Mouse (Mus musculus): ENCODE data around the gene Thsd7a. TPM values are rescaled to one million over a fixed set of nuclear protein-coding genes. Genes with fewer than 3 reads are reported as not detected.

Gene Thsd7a
- total RNA-seq (2021): 10 to 100 TPM; 36.3 to 37.4 TPM
- long read RNA-seq, partial matches to known transcripts: 1 of 4 reads
- long read RNA-seq, other reads (novel, unspliced or antisense): 3 of 4 reads

DNA sequence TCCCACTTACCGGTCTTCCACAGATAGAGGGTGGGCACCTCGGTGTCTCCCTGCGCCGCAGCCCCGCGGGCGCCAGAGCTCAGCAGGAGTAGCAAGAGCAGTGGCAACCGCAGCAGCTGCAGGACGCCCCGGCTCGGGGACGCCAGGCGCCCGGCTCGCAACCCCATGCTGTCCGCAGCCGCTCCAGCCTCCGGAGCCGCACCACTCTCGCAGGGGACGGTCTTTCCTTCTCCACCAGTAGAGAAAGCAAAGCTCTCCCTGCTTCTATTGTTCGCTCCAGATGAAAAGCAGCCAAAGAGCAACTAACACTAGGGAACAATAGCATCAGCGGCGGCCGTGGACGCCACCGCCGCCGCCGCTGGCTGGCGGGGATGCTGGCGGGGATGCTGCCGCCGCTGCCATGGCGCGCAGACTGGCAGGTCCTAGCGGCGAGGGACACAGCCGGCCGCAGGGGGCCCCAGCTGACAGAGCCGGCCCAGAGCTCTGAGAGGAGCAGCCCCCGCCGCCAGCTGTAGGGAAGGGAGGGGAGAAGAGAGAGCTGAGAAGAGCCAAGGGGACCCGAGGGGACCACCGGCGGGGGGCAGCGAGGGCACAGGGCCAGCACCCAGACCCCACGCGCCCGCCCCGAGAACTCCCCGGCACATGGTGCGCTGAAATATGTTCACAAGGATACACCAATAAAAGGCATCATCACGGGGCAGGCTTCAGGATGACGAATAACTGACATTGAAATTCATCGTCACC lies at the start of gene Thsd7a:
Gene Thsd7a, minus strand, starts transcription at position 624 of the 744 bp plus-strand sequence.
- DNase-seq (ENCODE audit: low spot score in 2 of 2): peak; percentile 57 to 75

DNA sequence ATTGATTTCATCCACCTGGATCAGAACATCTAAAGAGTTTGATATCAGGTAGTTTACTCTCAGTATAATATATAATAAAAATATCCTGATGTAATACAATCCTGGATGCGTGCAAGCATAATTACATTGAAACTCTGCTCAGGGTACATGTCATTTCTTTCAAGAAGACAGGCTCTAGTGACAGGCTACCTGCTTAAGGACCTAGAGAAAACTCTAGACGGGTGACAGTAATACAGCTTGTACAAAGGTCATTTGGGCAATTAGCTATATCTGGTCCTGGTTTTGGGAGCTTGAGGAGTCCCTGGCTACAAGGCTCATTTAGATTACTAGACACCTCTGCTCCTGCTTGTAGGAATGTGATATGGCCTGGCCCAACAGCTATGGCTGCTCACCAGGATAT lies 37.9 kb upstream of the Thsd7a start:
- DNase-seq (ENCODE audit: low spot score in 2 of 2): no peak

DNA sequence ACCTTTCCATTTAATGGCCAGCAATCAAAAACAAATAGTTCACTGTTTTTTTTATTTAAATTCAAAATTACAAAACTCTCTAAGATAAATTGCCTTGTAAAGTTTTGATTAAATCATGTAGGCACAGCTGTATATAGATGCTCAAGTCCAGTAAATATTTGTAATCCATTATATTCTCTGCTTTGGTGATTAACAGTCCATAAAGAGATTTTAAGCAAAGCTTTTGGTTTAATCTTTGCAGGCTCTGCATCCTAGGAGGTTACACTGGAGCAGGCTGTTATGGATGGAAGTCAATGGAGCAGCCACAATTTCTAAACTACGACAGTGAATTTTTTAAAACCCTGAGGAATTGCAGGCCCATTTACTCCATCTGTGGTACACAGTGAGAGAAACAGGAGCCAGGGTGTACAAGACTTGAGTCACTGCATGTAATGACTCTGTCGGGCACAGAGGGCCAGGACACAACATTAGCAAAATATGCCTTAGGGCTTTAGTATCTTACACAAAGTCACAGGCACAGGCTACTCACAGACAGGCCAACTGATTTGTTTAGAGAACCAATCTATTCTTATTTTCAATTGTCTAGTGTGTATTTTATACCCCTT lies 37.3 kb upstream of the Thsd7a start:
- DNase-seq (ENCODE audit: low spot score in 2 of 2): no peak

DNA sequence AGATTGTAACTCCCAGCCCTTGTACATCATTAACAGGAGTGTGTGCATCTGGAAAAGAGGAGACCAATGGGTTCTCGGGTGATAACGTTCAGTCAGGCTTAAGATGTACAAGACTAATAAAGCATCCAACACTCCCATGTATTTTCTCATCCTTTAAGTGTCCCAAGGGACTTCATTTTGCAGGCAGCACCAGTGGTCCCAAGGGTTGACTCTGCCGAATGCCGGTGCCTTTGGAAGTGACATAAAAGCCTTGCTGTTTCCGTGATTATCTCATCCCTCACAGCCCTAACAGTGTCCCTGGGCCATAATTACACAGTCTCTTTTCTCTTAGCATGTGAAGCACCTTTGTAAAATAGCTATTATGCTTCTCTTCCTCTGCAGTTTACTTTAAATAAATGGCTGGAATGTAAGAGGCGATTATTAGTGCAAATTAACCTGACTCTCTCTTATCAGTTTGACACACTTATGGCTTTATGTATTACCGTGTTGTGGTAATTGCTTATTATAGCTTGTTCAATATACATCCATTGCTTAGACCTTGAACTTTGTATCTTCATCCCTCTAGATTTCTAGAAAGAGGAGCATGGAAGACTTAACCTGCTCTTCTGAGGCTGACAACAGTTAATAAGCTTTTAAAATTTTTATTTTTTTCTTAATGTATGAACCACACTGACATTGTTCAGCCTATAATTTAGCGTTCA lies 35.9 kb upstream of the Thsd7a start:
- DNase-seq (ENCODE audit: low spot score in 2 of 2): no peak

DNA sequence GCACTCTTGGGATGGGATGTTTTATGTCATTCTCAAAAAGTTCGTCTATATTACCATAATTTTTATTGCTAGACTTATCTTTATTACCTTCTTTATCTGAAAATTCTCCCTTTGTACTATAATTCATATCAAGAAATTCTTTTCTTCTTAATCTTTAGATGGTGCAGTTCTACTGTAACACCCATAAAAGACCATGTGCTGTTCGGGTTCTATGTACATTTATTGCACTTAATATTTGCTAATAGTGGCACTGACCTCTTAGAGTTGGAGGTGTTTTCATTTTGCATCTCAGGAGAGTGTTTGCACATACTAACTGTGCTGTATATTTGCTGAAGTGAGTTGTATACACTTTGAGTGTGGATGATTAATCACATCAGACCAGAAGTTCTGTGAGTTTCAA lies 23.6 kb upstream of the Thsd7a start:
- DNase-seq (ENCODE audit: low spot score in 2 of 2): no peak

DNA sequence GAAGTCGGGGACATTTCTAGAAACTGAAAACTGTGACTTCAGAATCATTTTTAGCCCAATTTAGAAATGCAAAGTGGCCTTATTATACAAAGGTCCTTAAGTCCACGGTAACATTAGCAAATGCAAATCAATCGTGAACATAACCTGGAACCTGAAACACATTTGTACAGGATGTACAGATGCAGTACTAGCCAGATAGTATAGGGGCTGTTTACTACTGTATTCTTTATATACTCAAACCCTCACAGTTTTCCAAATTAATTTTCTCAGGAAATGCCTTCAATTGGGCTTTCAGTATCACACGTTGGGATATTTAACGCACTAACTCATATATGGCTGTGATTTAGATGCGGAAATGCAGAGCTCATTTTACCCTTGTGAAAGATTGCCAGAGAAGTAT lies 16.0 kb upstream of the Thsd7a start:
- DNase-seq (ENCODE audit: low spot score in 2 of 2): no peak

DNA sequence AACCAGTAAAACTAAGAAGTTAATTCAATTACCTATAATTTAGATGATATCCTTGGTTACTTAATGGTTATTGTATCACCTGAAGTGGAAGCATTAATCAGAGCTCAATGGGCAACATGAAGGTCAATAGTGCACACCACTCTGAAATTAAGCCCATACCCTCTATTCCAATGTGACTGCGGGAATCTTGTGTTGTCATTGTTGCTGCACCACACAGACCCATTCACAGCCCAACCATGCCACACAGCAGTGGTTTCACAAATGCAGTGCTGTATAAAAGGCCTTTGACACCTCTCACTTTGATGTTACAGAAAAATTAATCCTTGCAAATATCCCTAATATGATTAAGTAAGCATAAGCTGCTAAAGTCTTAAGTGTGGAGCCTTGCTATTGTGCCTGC lies 15.4 kb upstream of the Thsd7a start:
- DNase-seq (ENCODE audit: low spot score in 2 of 2): no peak

DNA sequence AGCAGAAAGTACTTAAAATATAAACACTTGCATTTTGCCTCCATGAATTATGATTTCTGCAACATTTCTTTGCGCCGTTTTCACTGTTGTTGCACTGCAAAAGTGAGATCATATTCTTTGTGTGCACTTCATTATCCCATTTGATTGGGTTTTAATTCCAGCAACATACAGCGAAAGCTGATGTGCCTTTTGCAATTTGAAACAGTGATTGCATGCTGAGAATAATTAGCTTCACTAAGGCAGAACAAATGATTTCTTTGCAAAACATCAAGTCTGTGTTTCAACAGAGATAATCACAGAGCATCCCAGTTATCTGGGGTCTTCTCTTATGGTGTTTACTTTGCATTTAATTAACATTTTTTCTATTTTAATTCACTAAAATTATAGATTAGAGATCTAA lies 14.6 kb upstream of the Thsd7a start:
- no peak for DNase-seq (ENCODE audit: low spot score in 2 of 2)

DNA sequence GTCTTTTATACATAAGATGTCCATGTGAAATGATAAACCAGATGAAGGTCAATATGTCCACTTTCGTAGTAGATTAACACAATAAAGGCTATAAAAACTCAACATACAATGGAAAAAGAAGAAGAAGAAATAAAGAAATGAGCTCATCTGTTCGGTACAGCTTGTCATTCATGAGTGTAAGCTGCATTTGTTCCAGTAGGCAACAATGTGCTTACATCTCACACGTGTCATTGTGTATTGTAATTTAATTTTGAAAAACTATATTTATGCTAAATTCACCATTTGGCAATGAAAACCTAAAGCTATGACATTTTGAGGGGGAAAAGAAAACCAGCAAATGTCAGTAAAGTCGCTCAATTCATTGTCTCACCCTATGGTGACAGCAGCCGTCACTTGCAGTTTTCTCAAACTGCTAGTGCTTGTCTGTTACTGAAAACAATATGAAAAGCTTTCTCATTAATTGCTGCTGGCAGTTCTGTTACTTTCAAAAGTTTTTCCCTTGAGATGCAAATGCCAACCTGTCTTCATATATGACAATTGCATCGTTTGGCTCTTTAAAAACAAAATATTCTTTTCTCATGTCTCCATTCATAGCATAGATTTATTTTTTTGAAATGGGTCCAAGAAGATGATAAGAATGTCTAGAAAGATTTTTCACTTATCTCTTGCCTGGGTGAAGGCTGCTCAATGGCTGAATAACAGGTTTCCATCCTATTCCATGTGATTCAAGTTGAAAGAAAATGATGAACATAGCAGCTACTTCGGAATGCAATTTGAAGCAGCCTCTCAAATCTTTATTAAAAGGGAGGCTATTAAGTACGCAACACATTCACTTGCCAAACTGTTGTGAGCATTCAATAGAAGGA lies 10.4 kb upstream of the Thsd7a start:
- no peak for DNase-seq (ENCODE audit: low spot score in 2 of 2)

DNA sequence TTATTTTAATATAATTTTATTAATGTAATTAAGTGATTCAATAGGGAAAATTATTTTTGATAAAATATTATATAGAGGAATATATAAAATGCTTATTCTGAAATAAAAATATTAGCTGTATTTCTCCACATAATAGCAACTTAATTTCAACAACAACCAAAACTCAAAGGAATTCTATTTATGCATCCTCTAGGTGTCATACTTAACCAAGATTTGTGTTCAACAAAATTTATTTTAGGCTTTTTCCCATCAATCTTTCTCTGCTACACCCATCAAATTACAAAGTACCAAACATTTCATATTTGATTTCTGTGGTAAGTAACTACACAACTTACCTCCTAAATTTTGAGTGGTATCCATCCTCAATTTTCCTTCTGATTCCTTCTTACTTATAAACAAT lies 3.1 kb upstream of the Thsd7a start:
- DNase-seq (ENCODE audit: low spot score in 2 of 2): no peak

DNA sequence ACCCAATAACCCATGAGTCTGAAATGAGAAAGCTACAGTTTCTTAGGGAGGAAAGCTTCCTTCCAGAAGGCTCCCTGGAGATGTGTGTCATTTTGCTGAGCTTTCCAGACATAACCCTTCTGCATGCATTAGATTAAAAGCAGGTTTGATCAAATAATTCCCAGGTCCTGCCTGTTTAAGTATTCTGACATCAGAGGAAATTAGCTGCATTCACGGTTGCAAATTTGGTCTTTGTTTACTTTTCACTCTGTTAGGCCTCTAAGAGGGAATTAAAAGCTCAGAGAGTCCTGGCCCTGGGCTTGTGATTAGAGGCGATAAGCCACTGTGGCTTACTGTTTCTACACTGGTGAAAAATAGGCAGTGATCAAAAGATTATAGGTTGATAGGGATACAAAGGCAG lies 1.2 kb upstream of the Thsd7a start:
- DNase-seq (ENCODE audit: low spot score in 2 of 2): no peak

DNA sequence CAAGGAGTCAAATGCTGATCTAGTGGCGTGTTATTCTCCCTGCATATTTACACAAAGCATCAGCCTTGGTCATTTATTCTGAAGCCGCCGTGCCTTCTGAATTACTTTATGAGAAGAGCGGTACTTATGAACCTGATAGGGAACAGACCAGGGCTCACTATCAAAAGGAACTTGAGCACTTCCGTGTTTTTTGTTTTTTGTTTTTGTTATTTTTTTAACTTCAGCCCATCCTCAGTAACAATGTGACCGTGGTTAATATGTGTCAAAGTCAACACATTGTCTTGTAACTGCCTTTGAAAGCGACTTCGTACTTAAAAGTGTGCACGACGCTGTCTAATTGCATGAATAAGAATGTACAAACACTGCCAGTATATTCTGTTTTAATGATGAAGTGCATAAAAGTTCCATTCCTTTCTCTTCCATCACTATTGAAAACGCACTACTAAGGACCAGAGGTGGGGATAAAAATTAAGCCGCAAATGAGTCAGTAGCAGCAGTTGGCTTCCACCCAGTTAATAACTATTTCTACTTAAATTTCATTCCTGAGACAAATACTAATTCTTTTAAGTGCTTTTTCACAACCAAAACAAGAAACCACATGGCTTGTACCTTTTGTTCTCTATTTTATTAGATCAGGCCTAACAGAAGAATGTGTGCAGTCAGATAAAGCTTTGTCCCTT lies 461 bp upstream of the Thsd7a start:
- no peak for DNase-seq (ENCODE audit: low spot score in 2 of 2)

DNA sequence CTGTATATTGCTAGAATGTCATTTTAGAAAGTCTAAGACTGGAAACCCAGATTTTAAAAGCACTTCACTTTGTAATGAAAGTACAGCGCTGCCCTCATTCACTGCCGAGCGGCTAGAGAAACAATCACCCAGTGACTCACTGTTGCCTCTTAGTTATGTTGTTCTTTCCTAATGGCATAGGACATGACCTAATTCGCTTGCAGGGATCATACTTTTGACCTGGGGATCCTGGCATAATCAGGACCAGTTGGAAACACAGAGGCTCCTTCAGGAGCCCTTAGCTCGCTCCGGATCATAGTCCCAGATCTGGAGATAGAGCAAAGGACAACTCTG lies 790 bp downstream of the Thsd7a start:
- no peak for DNase-seq (ENCODE audit: low spot score in 2 of 2)

DNA sequence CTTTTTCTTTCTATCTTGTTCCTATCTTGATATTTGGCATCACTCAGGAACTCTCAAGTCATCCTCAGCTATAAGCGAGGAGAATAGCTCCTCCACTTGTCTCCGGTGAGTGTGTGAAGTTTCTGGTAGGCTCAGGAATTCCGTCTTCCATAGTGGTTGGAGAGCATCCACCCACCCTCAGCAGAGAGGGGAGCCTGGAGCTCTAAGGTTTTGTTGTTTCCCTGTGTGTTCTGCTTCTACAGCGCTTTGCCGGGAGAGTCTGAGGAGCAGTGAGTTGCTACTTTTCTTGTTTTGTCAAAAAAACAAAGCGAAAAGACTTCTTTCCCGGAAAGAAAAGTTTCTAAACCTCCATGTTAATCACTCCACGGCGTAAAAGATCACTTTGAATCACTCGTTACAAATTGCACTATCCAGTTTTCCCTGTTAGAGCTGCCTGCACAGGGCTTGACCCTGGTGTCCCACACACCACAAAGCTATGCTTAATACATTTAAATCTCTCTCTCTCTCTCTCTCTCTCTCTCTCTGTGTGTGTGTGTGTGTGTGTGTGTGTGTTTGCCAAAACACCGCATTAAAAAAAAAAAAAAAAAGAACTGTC lies 1.3 kb downstream of the Thsd7a start:
- peak; percentile 8 to 21 for DNase-seq (ENCODE audit: low spot score in 2 of 2)

DNA sequence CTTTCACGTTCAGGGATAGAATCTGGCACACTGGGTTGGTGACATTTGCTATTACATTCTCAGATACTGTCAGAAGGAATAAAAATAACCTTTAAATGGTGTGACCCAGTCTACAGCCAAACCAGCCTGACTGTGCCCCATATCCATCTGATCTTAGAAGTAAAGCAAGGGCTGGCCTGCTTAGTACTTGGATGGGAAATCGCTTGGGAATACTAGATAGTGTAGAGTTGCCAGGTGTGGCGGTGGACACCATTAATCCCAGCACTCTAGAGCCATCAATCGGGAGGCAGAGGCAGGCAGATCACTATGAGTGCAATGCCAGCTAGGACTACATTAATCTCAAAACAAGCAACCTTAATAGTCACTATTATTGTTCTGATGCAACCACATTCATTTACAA lies 6.4 kb downstream of the Thsd7a start:
- DNase-seq (ENCODE audit: low spot score in 2 of 2): no peak

DNA sequence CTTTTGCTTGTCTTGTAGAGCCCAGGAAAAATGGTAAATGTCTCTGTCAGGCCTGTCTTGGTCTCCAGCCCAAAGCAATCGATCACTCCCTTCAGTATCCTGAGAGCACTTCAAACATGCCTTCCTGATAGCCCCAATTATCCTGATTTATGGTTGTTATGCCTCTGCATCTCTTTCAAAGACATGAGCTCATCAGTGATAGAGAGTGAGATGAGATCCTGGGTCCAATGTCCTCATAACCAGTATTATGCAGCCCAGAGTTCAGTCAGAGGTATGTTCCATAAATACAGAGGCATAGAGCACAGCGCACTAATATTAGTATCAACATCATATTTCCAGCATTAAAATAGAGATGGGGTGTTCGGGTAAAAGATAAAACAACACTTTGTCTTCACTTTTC lies 15.3 kb downstream of the Thsd7a start:
- no peak for DNase-seq (ENCODE audit: low spot score in 2 of 2)

DNA sequence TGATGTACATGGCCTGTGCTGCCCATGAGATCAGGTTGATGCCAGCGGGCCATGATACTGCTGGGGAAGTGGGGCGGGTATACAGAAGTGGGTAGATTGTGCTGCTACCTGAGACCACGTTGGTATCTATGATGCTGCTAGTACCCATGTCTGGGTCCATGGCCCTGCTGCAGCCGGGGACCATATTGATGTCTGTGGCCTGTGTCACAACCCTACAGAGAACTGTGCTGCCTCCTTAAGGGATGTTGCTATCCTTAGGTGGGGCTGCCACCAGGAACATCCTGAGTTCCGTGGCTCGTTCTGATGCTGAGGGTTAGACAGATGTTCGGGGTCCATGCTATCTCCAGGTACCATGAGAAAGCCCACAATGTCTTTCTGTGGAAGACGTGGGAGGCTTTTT lies 33.1 kb downstream of the Thsd7a start:
- DNase-seq (ENCODE audit: low spot score in 2 of 2): no peak

DNA sequence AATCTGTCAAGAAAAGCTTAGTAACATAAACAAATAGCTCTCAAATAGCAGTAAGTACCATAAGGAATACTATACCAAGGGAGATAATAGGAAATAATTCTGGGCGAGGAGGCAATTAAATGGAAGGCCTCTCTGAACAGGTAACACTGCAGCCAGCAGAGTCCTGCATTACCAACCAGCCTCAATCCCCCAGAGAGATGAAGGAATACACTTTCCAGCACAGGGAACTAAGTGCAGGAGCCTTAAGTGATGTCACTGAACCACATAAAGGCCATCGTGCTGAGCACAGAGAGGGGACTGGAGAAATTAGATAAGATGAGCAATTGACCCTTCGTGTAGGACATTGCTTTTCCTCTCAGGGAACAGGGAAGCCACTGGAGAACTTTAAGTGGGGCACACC lies 36.6 kb downstream of the Thsd7a start:
- DNase-seq (ENCODE audit: low spot score in 2 of 2): no peak

DNA sequence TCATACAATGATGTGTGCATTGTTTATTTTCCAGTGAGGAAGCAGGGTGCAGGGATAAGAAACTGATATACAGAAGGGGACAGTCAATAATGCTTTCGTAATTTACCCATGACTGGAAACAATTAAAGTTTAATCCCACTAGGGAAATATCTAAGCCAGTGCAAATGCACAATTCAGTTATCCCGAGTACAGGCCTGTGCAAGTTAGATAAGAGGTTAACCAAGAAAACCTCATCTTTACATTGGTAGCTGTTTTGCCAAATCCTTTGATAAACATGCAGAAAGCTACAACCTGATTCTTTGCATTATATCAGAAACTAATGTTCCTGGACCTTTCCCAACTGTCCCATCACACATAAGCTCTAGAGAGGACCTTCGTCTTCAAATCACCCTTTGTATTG lies 46.3 kb downstream of the Thsd7a start:
- DNase-seq (ENCODE audit: low spot score in 2 of 2): no peak

DNA sequence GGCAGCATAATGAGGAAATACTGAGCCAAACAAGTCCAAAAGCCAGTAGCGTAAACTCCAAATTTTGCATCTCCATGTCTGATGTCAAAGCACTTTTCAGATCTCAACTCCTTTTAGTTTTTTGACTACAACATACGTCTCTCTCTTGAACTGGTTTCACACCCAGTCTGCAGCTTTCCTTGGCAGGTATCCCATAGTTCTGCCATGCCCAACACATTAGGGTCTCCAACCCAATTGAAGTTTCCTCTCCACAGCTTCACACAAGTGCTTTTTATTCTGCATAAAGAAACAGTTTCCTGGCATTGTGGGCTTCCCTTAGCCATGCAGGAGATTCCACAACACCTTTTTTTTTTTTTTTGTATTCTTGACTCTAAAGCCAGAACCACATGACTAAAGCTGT lies 50.1 kb downstream of the Thsd7a start:
- no peak for DNase-seq (ENCODE audit: low spot score in 2 of 2)

DNA sequence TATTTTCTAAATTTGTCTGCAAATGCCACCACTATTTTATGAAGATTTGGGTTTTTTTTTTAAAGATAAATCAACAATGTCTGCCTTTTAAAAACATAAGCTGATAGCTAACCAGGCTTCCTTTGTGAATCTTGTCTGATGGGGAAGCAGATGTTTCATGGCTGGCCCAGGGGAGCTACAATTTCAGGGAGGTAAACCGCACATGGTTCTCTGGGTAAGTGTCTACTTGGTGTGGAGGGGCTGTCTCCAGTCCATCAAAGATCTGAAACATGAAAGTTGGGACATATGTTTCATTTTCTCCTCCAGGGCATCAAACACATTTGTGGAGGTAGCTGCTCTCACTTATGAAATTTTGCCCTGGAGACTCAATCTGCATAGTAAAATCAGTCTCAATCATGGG lies 55.5 kb downstream of the Thsd7a start:
- no peak for DNase-seq (ENCODE audit: low spot score in 2 of 2)
